Comparison of ENCODE assay signal across 22 mouse cellular contexts in genomic region chr11:107243126-107243525, GRCm38 (mm10).
"Had no signal": no experiment of that assay in that cellular context is flagged by ENCODE, and none has a peak within 500 bp of the region (broad histone marks: within the 10 kb centered on the region; RNA-seq: fewer than 3 reads in every experiment).

No protein-coding gene starts in this region.

- H3K4me3 ChIP-seq: liver, embryonic 13.5 days; liver, embryonic 15.5 days; lung, embryonic 15.5 days; myocyte; neural tube, embryonic 13.5 days; neural tube, embryonic 15.5 days had no signal

- H3K9ac ChIP-seq: liver, embryonic 13.5 days; liver, embryonic 15.5 days; liver, postnatal 0 days; lung, embryonic 15.5 days; neural tube, embryonic 13.5 days; neural tube, embryonic 15.5 days had no signal

- H3K27ac ChIP-seq: liver, embryonic 13.5 days; liver, embryonic 15.5 days; lung, embryonic 15.5 days; macrophage; neural tube, embryonic 13.5 days; neural tube, embryonic 15.5 days had no signal

- H3K4me1 ChIP-seq: liver, embryonic 13.5 days; liver, embryonic 15.5 days; lung, embryonic 15.5 days; neural tube, embryonic 13.5 days; neural tube, embryonic 15.5 days had no signal

- H3K36me3 ChIP-seq: lung, embryonic 15.5 days; neural tube, embryonic 15.5 days had no signal

- H3K4me2 ChIP-seq: liver, embryonic 11.5 days; liver, embryonic 13.5 days; liver, embryonic 15.5 days; lung, embryonic 15.5 days; neural tube, embryonic 13.5 days; neural tube, embryonic 15.5 days had no signal

- H3K9me3 ChIP-seq: liver, embryonic 15.5 days; lung, embryonic 15.5 days; neural tube, embryonic 13.5 days; neural tube, embryonic 15.5 days had no signal

- DNase-seq: liver, embryonic 13.5 days; liver, postnatal 0 days; lung, adult 2 months; lung, postnatal 14 days; lung, postnatal 36 days; midbrain, embryonic 14.5 days; retina, postnatal 1 day; right cerebral cortex, adult 18-20 months; right cerebral cortex, postnatal 25 days; right cerebral cortex, postnatal 4 days; spleen, adult 18-20 months; thymus, adult 18-20 months; thymus, postnatal 25 days; thymus, postnatal 4 days had no signal

- H3K27me3 ChIP-seq: liver, embryonic 13.5 days; liver, embryonic 15.5 days; lung, embryonic 15.5 days; neural tube, embryonic 13.5 days; neural tube, embryonic 15.5 days had no signal

- ATAC-seq: liver, postnatal 0 days; lung, postnatal 0 days had no signal
